Mouse (Mus musculus): Measurements from ENCODE around the gene Aff1. TPM values are rescaled to one million over a fixed set of nuclear protein-coding genes. Genes with fewer than 3 reads are reported as not detected.
A peak's percentile ranks its signal among the peaks of the same experiment; 100 is the strongest.

The Aff1 gene
- polyA plus RNA-seq, 1 experiment from 2014 or later, result 1.2 TPM

- no peaks in the 10 kb centered on the region for H3K36me3 ChIP-seq
- peak overlapping the region; percentile 36; the same call in 1 of the 2 replicates for H3K9ac ChIP-seq (replicated peaks)
- H3K4me3 ChIP-seq, result peak overlapping the region; percentile 29
- no peaks in the 10 kb centered on the region for H3K9me3 ChIP-seq
- H3K4me1 ChIP-seq, result peaks cover 14% of the 10 kb centered on the region
- ATAC-seq (replicated peaks), result 0 out of 2 replicates have a peak, but pooled peaks have one; percentile 23
- peak overlapping the region; percentile 24; the same call in 1 of the 2 replicates for H3K27ac ChIP-seq (replicated peaks)
- peak overlapping the region; percentile 46 for H3K4me2 ChIP-seq (replicated peaks)
- no peaks in the 10 kb centered on the region for H3K27me3 ChIP-seq
- WGBS, result 48% methylated on average over 14 of the region's 14 CpGs
These were observed 67.6 kb downstream of the Aff1 start for GRCm38 (mm10) chr5:103759489-103760424.

GRCm38 (mm10) chr5:103760425-103761131 is 68.4 kb downstream of the Aff1 start:
- H3K4me3 ChIP-seq, result peak overlapping the region; percentile 29
- no peaks in the 10 kb centered on the region for H3K36me3 ChIP-seq
- H3K4me1 ChIP-seq, result peaks cover 12% of the 10 kb centered on the region
- peak overlapping the region; percentile 46 for H3K4me2 ChIP-seq (replicated peaks)
- H3K9ac ChIP-seq (replicated peaks), result peak overlapping the region; percentile 36; the same call in 1 of the 2 replicates
- H3K27me3 ChIP-seq, result no peaks in the 10 kb centered on the region
- WGBS, result 4% methylated on average over 20 of the region's 20 CpGs
- peak; percentile 61 for ATAC-seq (replicated peaks)
- peak overlapping the region; percentile 24; the same call in 1 of the 2 replicates for H3K27ac ChIP-seq (replicated peaks)
- H3K9me3 ChIP-seq, result no peaks in the 10 kb centered on the region

GRCm38 (mm10) chr5:103761754-103762153 is 69.6 kb downstream of the Aff1 start:
- Histone ChIP-seq H3K4me2 (replicated peaks) (no peak overlapping the region), H3K4me3 (no peak overlapping the region), H3K4me1 (peaks cover 12% of the 10 kb centered on the region), H3K9me3 (0 out of 2 replicates have a peak, but pooled peaks cover 3% of the 10 kb centered on the region), H3K27me3 (no peaks in the 10 kb centered on the region), H3K9ac (replicated peaks) (no peak overlapping the region), H3K27ac (replicated peaks) (no peak overlapping the region), H3K36me3 (no peaks in the 10 kb centered on the region)
- whole genome bisulfite sequencing, result 90% methylated on average over 7 of the region's 7 CpGs
- ATAC-seq (replicated peaks), result no peak

- Histone ChIP-seq H3K4me3 (no peak overlapping the region), H3K36me3 (no peaks in the 10 kb centered on the region), H3K4me2 (replicated peaks) (no peak overlapping the region), H3K27ac (replicated peaks) (no peak overlapping the region), H3K9ac (replicated peaks) (no peak overlapping the region), H3K4me1 (peaks cover 12% of the 10 kb centered on the region), H3K9me3 (0 out of 2 replicates have a peak, but pooled peaks cover 3% of the 10 kb centered on the region), H3K27me3 (no peaks in the 10 kb centered on the region)
- ATAC-seq (replicated peaks), result no peak
- 77% methylated on average over 4 of the region's 4 CpGs for WGBS
These were observed 70.7 kb downstream of the Aff1 start for GRCm38 (mm10) chr5:103762850-103763254.

GRCm38 (mm10) chr5:103765356-103765755 is 73.2 kb downstream of the Aff1 start:
- no peak for ATAC-seq (replicated peaks)
- Histone ChIP-seq H3K4me3 (no peak overlapping the region), H3K27me3 (no peaks in the 10 kb centered on the region), H3K36me3 (no peaks in the 10 kb centered on the region), H3K9ac (replicated peaks) (no peak overlapping the region), H3K27ac (replicated peaks) (no peak overlapping the region), H3K9me3 (0 out of 2 replicates have a peak, but pooled peaks cover 3% of the 10 kb centered on the region), H3K4me1 (peaks cover 7% of the 10 kb centered on the region), H3K4me2 (replicated peaks) (no peak overlapping the region)
- 92% methylated on average over 4 of the region's 4 CpGs for WGBS

GRCm38 (mm10) chr5:103765758-103766431 is 73.7 kb downstream of the Aff1 start:
- Histone ChIP-seq H3K36me3 (no peaks in the 10 kb centered on the region), H3K27ac (replicated peaks) (no peak overlapping the region), H3K27me3 (no peaks in the 10 kb centered on the region), H3K4me2 (replicated peaks) (no peak overlapping the region), H3K4me1 (peaks cover 1% of the 10 kb centered on the region), H3K9ac (replicated peaks) (no peak overlapping the region), H3K9me3 (0 out of 2 replicates have a peak, but pooled peaks cover 3% of the 10 kb centered on the region), H3K4me3 (no peak overlapping the region)
- 94% methylated on average over 2 of the region's 2 CpGs for WGBS
- no peak for ATAC-seq (replicated peaks)

GRCm38 (mm10) chr5:103766432-103766815 is 74.2 kb downstream of the Aff1 start:
- over 99% methylated on average over 4 of the region's 4 CpGs for WGBS
- Histone ChIP-seq H3K36me3 (no peaks in the 10 kb centered on the region), H3K4me1 (no peaks in the 10 kb centered on the region), H3K9me3 (0 out of 2 replicates have a peak, but pooled peaks cover 3% of the 10 kb centered on the region), H3K27me3 (no peaks in the 10 kb centered on the region), H3K27ac (replicated peaks) (no peak overlapping the region), H3K4me3 (no peak overlapping the region), H3K9ac (replicated peaks) (no peak overlapping the region), H3K4me2 (replicated peaks) (no peak overlapping the region)
- no peak for ATAC-seq (replicated peaks)

GRCm38 (mm10) chr5:103768961-103769360 is 76.8 kb downstream of the Aff1 start:
- Histone ChIP-seq H3K36me3 (no peaks in the 10 kb centered on the region), H3K9ac (replicated peaks) (no peak overlapping the region), H3K4me2 (replicated peaks) (no peak overlapping the region), H3K27ac (replicated peaks) (no peak overlapping the region), H3K27me3 (no peaks in the 10 kb centered on the region), H3K4me1 (peaks cover 18% of the 10 kb centered on the region), H3K4me3 (no peak overlapping the region), H3K9me3 (0 out of 2 replicates have a peak, but pooled peaks cover 3% of the 10 kb centered on the region)
- no peak for ATAC-seq (replicated peaks)
- WGBS, result 87% methylated on average over 3 of the region's 3 CpGs

GRCm38 (mm10) chr5:103769701-103770100 is 77.5 kb downstream of the Aff1 start:
- Histone ChIP-seq H3K9ac (replicated peaks) (no peak overlapping the region), H3K4me1 (peaks cover 18% of the 10 kb centered on the region), H3K27ac (replicated peaks) (no peak overlapping the region), H3K4me2 (replicated peaks) (no peak overlapping the region), H3K9me3 (0 out of 2 replicates have a peak, but pooled peaks cover 3% of the 10 kb centered on the region), H3K36me3 (no peaks in the 10 kb centered on the region), H3K27me3 (no peaks in the 10 kb centered on the region), H3K4me3 (no peak overlapping the region)
- WGBS, result 94% methylated on average over 9 of the region's 9 CpGs
- no peak for ATAC-seq (replicated peaks)

- H3K9me3 ChIP-seq, result 0 out of 2 replicates have a peak, but pooled peaks cover 3% of the 10 kb centered on the region
- ATAC-seq (replicated peaks), result no peak
- WGBS, result 73% methylated on average over 6 of the region's 6 CpGs
- H3K9ac ChIP-seq (replicated peaks), result no peak overlapping the region
- H3K4me3 ChIP-seq, result no peak overlapping the region
- no peaks in the 10 kb centered on the region for H3K27me3 ChIP-seq
- no peak overlapping the region for H3K27ac ChIP-seq (replicated peaks)
- H3K4me1 ChIP-seq, result peaks cover 18% of the 10 kb centered on the region
- no peaks in the 10 kb centered on the region for H3K36me3 ChIP-seq
- H3K4me2 ChIP-seq (replicated peaks), result no peak overlapping the region
These were observed 78.5 kb downstream of the Aff1 start for GRCm38 (mm10) chr5:103770447-103771222.

GRCm38 (mm10) chr5:103771380-103771779 is 79.2 kb downstream of the Aff1 start:
- H3K27me3 ChIP-seq, result no peaks in the 10 kb centered on the region
- H3K27ac ChIP-seq (replicated peaks), result no peak overlapping the region
- WGBS, result 31% methylated on average over 6 of the region's 6 CpGs
- H3K4me2 ChIP-seq (replicated peaks), result no peak overlapping the region
- no peaks in the 10 kb centered on the region for H3K36me3 ChIP-seq
- no peak overlapping the region for H3K9ac ChIP-seq (replicated peaks)
- H3K4me1 ChIP-seq, result peaks cover 18% of the 10 kb centered on the region
- no peaks in the 10 kb centered on the region for H3K9me3 ChIP-seq
- no peak for ATAC-seq (replicated peaks)
- no peak overlapping the region for H3K4me3 ChIP-seq
